Mouse (Mus musculus): Measurements from ENCODE around the gene Fstl4. TPM values are rescaled to one million over a fixed set of nuclear protein-coding genes. Genes with fewer than 3 reads are reported as not detected.

Gene Fstl4
- polyA plus RNA-seq, 1 experiment from 2014 or later, result 2.6 TPM

DNA sequence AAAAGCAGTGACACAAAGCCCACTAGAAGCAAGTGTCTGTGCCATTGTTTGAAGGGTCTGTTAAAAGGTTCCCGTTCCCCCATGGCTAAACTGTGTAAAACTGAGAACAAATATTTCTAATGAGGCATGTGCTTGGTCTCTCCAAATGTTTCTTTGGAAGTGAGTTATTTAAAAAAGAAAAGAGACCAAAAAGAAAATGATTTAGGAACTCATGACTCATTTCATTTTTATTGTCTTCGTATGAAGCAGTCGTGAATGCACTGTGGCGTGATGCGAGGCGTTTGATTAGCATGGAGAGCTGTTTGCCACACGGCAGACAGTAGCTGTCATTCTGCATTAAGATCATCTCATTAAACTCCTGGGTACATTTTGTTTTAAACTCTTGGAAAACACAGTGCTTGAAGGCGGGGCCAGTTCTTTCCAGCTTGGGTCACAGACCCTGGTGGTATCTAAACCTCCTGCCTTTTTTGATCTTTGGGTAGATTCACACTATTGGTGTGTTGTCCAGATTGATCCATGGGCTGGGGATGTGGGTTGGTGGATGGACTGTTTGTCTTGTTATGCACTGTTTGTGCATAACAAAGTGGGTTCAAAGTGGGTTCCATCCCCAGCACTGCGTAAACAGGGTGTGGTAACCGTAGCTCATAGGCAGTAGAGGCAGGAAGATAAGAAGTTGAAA, 376.4 kb downstream of the Fstl4 start:
- no peak for DNase-seq (ENCODE audit: low spot score)
- no peaks in the 10 kb centered on the region for H3K27me3 ChIP-seq (ENCODE audit: insufficient read depth, poor library complexity, severe bottlenecking)
- H3K9me3 ChIP-seq, result no peaks in the 10 kb centered on the region
- no peak overlapping the region for H3K27ac ChIP-seq
- H3K4me3 ChIP-seq, result no peak overlapping the region
- WGBS, result 72% methylated on average over 10 of the region's 10 CpGs
- H3K4me1 ChIP-seq (replicated peaks), result peaks cover 21% of the 10 kb centered on the region; the same call in 1 of the 2 replicates
- no peaks in the 10 kb centered on the region for H3K36me3 ChIP-seq

DNA sequence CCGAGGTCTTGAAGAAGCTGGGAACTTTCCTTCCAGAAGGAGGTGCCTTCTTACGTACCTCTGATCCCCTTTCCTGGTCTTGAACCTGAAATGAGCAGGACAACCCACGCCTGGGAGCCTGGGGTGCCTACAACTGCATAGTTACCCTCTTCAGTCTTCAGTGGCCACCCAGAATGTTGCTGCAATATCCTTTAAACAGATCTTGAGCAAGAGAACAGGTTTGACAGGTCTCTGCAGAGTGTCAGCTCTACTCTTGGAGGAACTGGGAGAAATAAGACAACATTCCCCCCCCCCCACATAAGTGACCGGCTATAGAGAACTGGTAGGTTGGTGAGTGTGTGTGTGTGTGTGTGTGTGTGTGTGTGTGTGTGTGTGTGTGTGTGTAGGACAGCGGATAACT, 379.1 kb downstream of the Fstl4 start:
- H3K9me3 ChIP-seq, result no peaks in the 10 kb centered on the region
- H3K36me3 ChIP-seq, result no peaks in the 10 kb centered on the region
- no peak for DNase-seq (ENCODE audit: low spot score)
- H3K4me3 ChIP-seq, result no peak overlapping the region
- H3K27ac ChIP-seq, result no peak overlapping the region
- WGBS, result 79% methylated on average over 5 of the region's 5 CpGs
- H3K27me3 ChIP-seq (ENCODE audit: insufficient read depth, poor library complexity, severe bottlenecking), result no peaks in the 10 kb centered on the region
- H3K4me1 ChIP-seq (replicated peaks), result peaks cover 17% of the 10 kb centered on the region; the same call in 1 of the 2 replicates

DNA sequence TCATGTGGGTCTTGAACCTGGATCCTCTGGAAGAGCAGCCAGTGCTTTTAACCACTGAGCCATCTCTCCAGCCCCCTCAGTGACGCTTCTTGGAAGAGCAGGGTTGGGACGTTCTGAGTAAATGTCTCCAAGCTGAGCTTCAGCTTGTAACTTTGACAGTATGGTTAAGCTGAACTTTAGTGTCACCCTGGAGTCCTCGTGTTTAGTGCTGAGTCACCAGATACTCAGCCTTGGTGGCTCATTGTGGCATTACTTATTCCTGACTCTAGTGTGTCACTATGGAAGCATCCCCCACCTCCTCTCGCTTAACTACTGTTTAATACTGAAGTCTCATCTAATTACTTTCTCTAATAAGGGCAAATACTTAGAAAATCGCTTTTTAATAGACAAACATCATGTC, 380.1 kb downstream of the Fstl4 start:
- Histone ChIP-seq H3K36me3 (no peaks in the 10 kb centered on the region), H3K4me1 (replicated peaks) (peaks cover 13% of the 10 kb centered on the region; the same call in 1 of the 2 replicates), H3K4me3 (no peak overlapping the region), H3K27ac (no peak overlapping the region), H3K9me3 (no peaks in the 10 kb centered on the region), H3K27me3 (ENCODE audit: insufficient read depth, poor library complexity, severe bottlenecking) (no peaks in the 10 kb centered on the region)
- 72% methylated on average over 5 of the region's 5 CpGs for WGBS
- no peak for DNase-seq (ENCODE audit: low spot score)

DNA sequence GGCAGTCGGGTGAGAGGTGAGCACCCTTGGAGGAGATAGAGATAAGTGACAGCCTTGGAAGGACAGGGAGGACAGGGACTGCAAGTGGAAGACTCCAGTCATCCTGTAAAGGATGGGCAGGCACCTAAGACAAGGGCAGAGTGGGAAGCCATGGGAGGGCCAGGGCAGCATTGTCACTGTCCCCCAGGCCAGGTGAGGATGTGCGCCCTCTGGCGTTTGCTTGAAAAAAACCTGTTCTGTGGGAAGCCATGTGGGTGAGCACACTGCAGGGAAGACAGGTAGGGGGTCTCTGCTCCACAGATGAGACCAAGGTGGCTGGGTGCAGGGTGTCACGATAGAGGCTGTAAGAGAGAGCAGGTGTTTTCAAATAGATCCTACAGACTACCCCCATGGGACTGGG, 381.9 kb downstream of the Fstl4 start:
- H3K4me3 ChIP-seq, result no peak overlapping the region
- WGBS, result 39% methylated on average over 4 of the region's 4 CpGs
- DNase-seq (ENCODE audit: low spot score), result peak; percentile 27

DNA sequence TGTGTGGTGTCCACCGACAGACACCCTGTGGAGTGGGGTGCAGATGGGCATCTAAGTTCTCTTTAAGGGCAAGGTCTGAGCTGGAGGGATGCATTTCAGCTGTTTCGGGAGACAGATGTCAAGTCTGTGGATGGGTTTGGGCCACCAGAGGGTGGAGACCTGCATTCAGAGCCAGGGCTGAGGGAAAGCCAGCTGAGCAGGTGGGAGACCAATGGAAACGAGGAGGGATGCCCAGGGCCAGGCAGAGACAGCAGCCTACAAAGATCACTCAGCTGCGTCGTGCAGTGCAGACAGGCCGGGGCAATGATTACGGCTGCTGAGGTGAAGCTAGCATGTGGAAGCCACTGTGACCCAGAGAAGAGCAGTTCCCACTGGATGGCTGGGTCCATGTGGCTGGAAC, 392.0 kb downstream of the Fstl4 start:
- Histone ChIP-seq H3K27ac (0 out of 2 replicates have a peak overlapping the region, but pooled peaks have one; percentile 3), H3K9me3 (no peaks in the 10 kb centered on the region), H3K27me3 (ENCODE audit: insufficient read depth, poor library complexity, severe bottlenecking) (no peaks in the 10 kb centered on the region), H3K4me1 (replicated peaks) (peaks cover 16% of the 10 kb centered on the region), H3K4me3 (no peak overlapping the region), H3K36me3 (no peaks in the 10 kb centered on the region)
- 80% methylated on average over 7 of the region's 7 CpGs for WGBS
- no peak for DNase-seq (ENCODE audit: low spot score)

More for the DNA sequence above, 381.9 kb downstream of the Fstl4 start:
- Histone ChIP-seq H3K9me3 (no peaks in the 10 kb centered on the region), H3K27ac (no peak overlapping the region), H3K27me3 (ENCODE audit: insufficient read depth, poor library complexity, severe bottlenecking) (no peaks in the 10 kb centered on the region), H3K4me1 (replicated peaks) (peaks cover 3% of the 10 kb centered on the region; the same call in 1 of the 2 replicates), H3K36me3 (no peaks in the 10 kb centered on the region)

DNA sequence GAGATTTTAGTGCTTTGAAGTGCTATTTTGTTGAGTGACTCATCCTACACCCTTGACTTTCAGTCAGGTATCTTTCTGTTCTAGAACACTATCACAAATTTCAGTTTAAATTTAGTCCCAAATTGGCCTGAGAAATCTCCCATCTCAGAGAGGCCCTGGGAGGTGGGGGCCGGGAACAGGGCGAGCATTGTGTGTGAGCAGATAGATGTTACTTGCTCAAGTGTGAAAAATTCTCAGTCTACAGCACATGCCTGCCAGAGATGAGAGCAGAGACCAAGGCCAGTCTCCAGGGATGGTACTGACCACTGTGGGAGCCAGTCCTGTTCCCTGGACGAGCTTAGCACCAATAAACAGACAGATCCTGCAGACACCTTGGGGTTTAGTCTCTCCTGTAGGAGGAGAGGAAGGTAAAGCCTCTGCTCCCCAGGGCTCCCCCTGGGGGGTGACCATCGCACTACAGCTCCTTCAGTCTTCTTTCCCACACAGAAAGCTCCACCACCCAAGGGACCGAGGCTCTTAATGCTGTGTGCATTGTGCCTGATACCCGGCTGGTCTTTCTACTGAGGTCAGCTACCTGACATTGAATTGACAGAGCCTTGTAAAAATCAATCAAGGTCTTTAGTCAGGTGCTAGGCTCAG, 393.3 kb downstream of the Fstl4 start:
- no peaks in the 10 kb centered on the region for H3K36me3 ChIP-seq
- H3K27ac ChIP-seq, result no peak overlapping the region
- H3K4me1 ChIP-seq (replicated peaks), result peaks cover 16% of the 10 kb centered on the region
- H3K4me3 ChIP-seq, result no peak overlapping the region
- H3K9me3 ChIP-seq, result no peaks in the 10 kb centered on the region
- no peak for DNase-seq (ENCODE audit: low spot score)
- WGBS, result 73% methylated on average over 6 of the region's 6 CpGs
- no peaks in the 10 kb centered on the region for H3K27me3 ChIP-seq (ENCODE audit: insufficient read depth, poor library complexity, severe bottlenecking)

DNA sequence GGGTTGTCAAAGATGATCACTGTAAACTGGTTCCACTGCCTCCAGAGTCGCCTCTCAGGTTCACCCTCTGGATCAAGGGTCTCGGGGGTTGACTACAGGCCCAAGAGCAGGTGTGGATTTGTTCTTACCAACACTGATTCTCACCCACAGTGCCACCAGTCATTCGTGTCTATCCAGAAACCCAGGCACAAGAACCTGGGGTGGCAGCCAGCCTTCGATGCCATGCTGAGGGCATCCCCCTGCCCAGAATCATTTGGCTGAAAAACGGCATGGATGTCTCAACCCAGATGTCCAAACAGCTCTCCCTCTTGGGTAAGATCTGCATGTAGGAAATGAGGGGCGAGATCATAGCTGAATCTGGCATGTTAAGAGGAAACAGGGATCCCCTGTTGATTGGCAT, 398.0 kb downstream of the Fstl4 start:
- DNase-seq (ENCODE audit: low spot score), result no peak
- no peaks in the 10 kb centered on the region for H3K36me3 ChIP-seq
- H3K4me1 ChIP-seq (replicated peaks), result peaks cover 8% of the 10 kb centered on the region; the same call in 1 of the 2 replicates
- 86% methylated on average over 6 of the region's 6 CpGs for WGBS
- no peaks in the 10 kb centered on the region for H3K9me3 ChIP-seq
- no peaks in the 10 kb centered on the region for H3K27me3 ChIP-seq (ENCODE audit: insufficient read depth, poor library complexity, severe bottlenecking)
- no peak overlapping the region for H3K27ac ChIP-seq
- no peak overlapping the region for H3K4me3 ChIP-seq

DNA sequence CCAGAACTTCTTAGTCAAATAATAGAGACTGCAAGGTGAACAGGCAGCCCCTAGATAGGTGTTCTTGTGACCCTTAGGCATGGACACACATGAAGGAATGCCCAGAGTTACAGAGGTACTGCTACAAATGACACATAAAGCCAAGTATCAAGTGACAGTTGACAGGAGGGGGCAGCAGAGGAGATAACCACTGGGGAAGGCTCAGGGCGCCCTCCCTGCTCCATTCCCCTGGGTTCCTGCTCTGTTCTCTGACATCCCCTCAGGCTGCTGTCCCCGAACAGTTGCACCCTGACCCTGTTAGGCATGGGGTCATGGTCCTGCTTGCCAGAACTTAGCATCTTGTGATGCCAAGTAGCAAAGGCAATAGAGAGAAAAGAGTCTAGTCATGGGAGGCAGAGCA, 402.0 kb downstream of the Fstl4 start:
- Histone ChIP-seq H3K4me1 (replicated peaks) (0 out of 2 replicates have a peak, but pooled peaks cover 3% of the 10 kb centered on the region), H3K4me3 (no peak overlapping the region), H3K9me3 (no peaks in the 10 kb centered on the region), H3K27me3 (ENCODE audit: insufficient read depth, poor library complexity, severe bottlenecking) (no peaks in the 10 kb centered on the region), H3K27ac (no peak overlapping the region), H3K36me3 (no peaks in the 10 kb centered on the region)
- no peak for DNase-seq (ENCODE audit: low spot score)
- WGBS, result 52% methylated on average over 2 of the region's 2 CpGs

DNA sequence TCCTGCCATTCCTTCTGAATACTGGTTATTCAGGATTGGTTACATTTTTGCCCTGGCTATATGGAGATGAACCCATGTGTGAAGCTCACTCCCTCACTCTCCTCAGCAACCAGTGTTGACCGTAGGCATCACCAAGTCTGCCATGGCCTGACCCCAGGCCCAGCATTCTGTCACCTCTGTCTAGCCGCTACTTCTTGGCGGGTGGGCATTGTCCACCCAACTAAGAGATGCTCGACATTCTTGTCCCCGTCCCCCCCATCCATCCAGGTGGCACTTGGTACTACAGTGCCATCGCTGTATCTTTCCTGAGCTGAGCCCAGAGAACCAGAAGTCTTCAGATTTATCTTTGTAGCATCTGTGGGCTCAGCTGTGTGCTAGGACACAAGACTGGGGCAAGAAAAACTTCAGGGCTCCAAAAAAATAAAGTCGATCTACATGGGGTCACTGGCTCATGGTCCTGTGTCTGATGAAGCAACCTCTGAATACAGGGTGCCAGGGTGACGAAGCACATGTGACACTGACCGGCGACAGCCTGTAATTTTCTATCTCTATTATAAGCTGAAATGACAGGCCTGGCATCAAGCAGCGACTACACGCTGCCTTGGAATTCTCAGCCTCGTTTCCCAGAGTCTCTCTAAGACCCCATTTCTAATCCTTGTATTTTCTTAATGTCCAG, 417.9 kb downstream of the Fstl4 start:
- no peak overlapping the region for H3K4me3 ChIP-seq
- H3K27me3 ChIP-seq (ENCODE audit: insufficient read depth, poor library complexity, severe bottlenecking), result no peaks in the 10 kb centered on the region
- H3K4me1 ChIP-seq (replicated peaks), result peaks cover 21% of the 10 kb centered on the region
- H3K9me3 ChIP-seq, result no peaks in the 10 kb centered on the region
- H3K36me3 ChIP-seq, result no peaks in the 10 kb centered on the region
- no peak overlapping the region for H3K27ac ChIP-seq
- 80% methylated on average over 13 of the region's 13 CpGs for WGBS
- DNase-seq (ENCODE audit: low spot score), result no peak

DNA sequence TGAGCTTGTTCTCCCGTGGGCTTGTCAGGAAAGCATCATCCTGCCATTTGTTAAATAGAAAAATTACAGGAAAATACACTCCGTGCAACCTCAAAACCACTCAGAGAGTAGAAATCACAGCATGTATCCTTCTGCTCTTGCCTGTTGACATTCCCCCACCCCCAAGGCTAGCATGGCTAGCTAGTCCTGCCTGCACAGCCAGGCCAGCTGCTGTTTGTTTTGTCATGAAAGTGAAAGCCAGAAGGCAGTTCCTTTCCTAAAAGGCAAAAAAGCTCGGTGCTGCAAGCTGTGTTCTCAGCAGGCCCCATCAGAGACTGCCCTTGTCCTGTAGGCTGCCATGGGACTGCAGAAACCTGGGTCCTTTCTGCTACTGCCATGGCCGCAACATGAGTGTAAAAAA, 418.4 kb downstream of the Fstl4 start:
- H3K27me3 ChIP-seq (ENCODE audit: insufficient read depth, poor library complexity, severe bottlenecking), result no peaks in the 10 kb centered on the region
- no peak overlapping the region for H3K4me3 ChIP-seq
- H3K27ac ChIP-seq, result peak overlapping the region; percentile 47; the same call in 1 of the 2 replicates
- peak; percentile 20 for DNase-seq (ENCODE audit: low spot score)
- H3K9me3 ChIP-seq, result no peaks in the 10 kb centered on the region
- WGBS, result 50% methylated on average over 4 of the region's 4 CpGs
- H3K4me1 ChIP-seq (replicated peaks), result peaks cover 21% of the 10 kb centered on the region
- H3K36me3 ChIP-seq, result no peaks in the 10 kb centered on the region

DNA sequence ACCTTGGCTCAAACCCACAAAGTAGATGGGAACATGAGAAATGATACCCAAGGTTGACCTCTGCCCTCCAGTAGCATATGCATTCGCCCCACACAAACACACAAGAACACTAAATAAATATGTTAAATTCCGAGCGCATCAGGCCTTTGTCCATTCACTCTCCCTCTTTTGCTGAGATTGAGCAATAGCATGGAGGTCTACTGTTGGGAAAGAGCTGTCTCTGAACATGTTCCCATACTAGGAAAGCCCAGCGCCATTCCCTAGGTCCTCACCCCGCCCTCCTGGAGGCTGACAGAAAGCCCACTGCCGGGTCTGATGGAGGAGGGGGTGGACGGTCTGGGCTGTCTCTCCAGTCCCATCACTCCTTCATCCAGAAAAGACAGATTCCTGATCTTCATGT, 419.6 kb downstream of the Fstl4 start:
- H3K36me3 ChIP-seq, result no peaks in the 10 kb centered on the region
- no peak for DNase-seq (ENCODE audit: low spot score)
- no peak overlapping the region for H3K27ac ChIP-seq
- H3K4me3 ChIP-seq, result no peak overlapping the region
- no peaks in the 10 kb centered on the region for H3K9me3 ChIP-seq
- 87% methylated on average over 7 of the region's 7 CpGs for WGBS
- H3K4me1 ChIP-seq (replicated peaks), result peaks cover 21% of the 10 kb centered on the region
- no peaks in the 10 kb centered on the region for H3K27me3 ChIP-seq (ENCODE audit: insufficient read depth, poor library complexity, severe bottlenecking)

DNA sequence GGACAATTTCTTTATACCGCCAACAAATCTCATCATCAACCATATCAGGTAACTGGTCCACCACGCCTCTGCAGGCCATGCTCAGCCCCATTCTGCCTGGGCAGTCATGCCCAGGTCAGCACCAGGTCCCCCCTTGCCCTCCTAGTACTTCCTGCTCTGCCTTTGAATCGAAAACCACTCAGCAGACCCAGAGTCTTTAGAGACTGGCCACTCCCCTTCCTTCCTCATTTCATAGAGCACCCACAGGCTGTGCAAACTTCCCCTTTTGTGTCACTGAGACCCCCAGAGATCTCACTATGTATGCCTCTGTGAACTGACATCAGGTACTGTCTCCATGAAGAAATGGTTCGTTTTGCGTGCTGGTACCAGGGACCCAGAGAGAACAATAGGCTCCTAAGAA, 420.3 kb downstream of the Fstl4 start:
- Histone ChIP-seq H3K27me3 (ENCODE audit: insufficient read depth, poor library complexity, severe bottlenecking) (no peaks in the 10 kb centered on the region), H3K27ac (no peak overlapping the region), H3K4me3 (no peak overlapping the region), H3K9me3 (no peaks in the 10 kb centered on the region), H3K4me1 (replicated peaks) (peaks cover 21% of the 10 kb centered on the region), H3K36me3 (no peaks in the 10 kb centered on the region)
- 75% methylated on average over 5 of the region's 5 CpGs for WGBS
- DNase-seq (ENCODE audit: low spot score), result no peak
